Mouse (Mus musculus) 3T3-L1 (cell line): ENCODE measurements around the gene Slc25a30.

Experiments used
- DNase-seq: peaks from one replicate; pipeline ENCODE4 v3.0.0-alpha.2; 2015; ENCODE audit warnings: low read depth, low spot score

Gene Slc25a30

DNA sequence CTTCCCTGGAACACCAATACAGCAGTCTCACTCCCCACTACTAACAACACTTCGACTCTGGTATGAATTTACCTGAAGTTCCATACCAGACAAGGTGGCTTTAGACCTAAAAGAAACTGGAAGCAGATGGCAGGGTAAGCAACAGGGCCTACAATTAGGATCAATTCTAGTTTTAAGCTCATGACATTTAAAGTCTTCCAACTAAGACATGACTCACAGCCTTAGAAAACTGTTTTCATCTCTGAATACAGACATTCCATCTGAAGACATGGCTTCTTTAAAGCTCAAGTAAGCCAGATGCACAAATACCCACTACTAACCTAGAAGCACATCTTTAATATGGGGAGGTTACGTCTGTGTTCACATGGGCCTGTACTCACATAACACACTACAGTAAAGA is 38.9 kb downstream of the Slc25a30 start:
- DNase-seq, result no peak

DNA sequence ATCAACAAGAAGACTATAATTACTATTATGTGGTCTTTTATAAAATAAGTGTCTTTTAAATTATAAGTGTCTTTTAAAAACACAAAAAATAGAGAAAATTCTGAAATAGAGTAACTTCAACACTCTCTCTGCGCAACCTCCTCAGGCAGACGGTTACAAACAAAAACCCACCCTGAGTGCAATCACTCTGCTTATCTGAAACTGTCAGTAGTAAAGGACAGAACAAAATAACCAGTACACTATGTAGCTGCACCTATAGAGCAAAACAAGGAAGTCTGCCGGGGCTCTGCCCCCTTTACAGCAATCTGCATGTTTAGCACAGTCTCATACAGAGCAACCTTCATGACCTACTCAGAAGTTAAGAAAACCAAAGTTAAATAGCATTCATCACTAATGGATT is 44.9 kb downstream of the Slc25a30 start:
- no peak for DNase-seq

DNA sequence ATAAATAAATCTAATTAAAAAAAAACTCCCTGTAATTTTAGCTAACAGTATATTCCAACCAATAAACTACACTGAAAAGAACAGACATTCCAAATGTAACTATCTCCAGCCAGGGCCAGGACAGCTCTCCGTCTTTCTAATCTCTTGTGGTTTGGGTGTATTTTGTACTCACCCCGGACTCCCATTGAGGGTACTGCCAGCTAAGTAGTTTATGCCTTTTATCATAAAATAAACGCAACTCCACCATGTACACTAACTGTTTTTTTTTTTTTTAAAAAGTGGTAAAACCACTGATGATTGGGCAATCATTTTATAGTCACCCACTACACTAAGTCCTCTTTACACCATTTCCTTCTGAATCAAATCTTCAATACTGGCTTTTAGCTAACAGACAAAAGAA is 51.2 kb downstream of the Slc25a30 start:
- no peak for DNase-seq

- DNase-seq, result no peak
Observed at GRCm38 (mm10) chr14:75732631-75733030, 54.2 kb downstream of the Slc25a30 start.

GRCm38 (mm10) chr14:75731361-75731760 is 55.5 kb downstream of the Slc25a30 start:
- peak; percentile 83 for DNase-seq

GRCm38 (mm10) chr14:75728111-75728510 is 58.7 kb downstream of the Slc25a30 start:
- peak; percentile 37 for DNase-seq

- DNase-seq, result peak; percentile 53
Observed at GRCm38 (mm10) chr14:75727046-75727445, 59.8 kb downstream of the Slc25a30 start.

GRCm38 (mm10) chr14:75722816-75723215 is 64.0 kb downstream of the Slc25a30 start:
- no peak for DNase-seq

GRCm38 (mm10) chr14:75721977-75722563 is 64.8 kb downstream of the Slc25a30 start:
- DNase-seq, result peak; percentile 78

GRCm38 (mm10) chr14:75720121-75720520 is 66.7 kb downstream of the Slc25a30 start:
- DNase-seq, result no peak

GRCm38 (mm10) chr14:75716410-75716809 is 70.4 kb downstream of the Slc25a30 start:
- no peak for DNase-seq

- peak; percentile 21 for DNase-seq
Observed at GRCm38 (mm10) chr14:75713661-75714060, 73.2 kb downstream of the Slc25a30 start.

DNA sequence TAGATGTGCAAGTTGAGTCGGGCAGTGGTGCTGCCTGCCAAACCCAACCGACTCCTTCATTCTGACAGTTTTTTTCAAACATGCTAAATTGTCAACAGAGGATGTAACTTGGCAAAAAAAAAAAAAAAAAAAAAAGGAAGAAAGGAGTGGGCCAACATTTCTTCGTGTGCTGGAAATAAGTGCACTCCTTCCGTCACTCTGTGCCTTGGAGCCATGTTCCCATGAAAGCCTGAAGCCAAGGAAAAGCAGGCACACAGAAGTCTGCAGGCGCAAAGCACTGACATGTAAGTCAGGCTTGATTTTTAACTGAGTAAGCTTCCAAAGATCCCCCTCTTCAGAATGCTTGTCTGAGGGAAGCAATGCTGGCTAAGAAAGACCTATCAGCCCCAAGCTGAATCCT is 74.2 kb downstream of the Slc25a30 start:
- no peak for DNase-seq

DNA sequence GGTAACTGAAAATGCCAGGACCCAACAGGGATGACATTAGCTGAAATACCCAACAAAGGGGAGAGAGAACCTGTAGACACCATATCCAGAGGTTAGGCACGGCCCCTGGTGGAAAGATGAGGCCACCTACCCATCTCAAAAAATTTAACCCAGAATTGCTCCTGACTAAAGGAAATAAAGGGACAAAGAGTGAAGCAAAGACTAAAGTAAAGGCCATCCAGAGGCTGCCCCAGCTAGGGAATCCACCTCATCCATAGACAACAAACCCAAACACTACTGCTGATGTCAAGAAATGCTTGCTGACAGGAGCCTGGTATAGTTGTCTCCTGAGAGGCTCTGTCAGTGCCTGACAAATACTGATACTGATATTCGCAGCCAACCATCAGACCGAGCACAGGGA is 75.1 kb downstream of the Slc25a30 start:
- no peak for DNase-seq
